Mouse (Mus musculus): ENCODE results near the gene Fbxl5.

Fbxl5 gene

GRCm38 (mm10) chr5:43842576-43843155, 21.2 kb upstream of the Fbxl5 start:
- POLR2A ChIA-PET = no interaction called here
- CTCF ChIA-PET = no interaction called here

- ChIA-PET CTCF (interaction anchor here in 2 of 4 experiments (0.8 to 3.0 kb wide), 3 partner anchors 8 to 262 kb away, joined by 3 to 18 read pairs (median 3); no protein-coding TSS in a partner anchor), POLR2A (no interaction called here)
Observed at GRCm38 (mm10) chr5:43842011-43842285, 20.5 kb upstream of the Fbxl5 start.

GRCm38 (mm10) chr5:43841144-43842010, 19.9 kb upstream of the Fbxl5 start:
- ChIA-PET POLR2A (interaction anchor here in 2 of 4 experiments (0.6 to 0.9 kb wide), 4 partner anchors 10 to 802 kb away, joined by 3 to 4 read pairs (median 3); no protein-coding TSS in a partner anchor), CTCF (interaction anchor here (0.6 to 3.0 kb wide), 10 partner anchors 8 to 511 kb away, joined by 3 to 18 read pairs (median 4); partner anchors contain the start of gene Cd38 (in 1 of the 4))

GRCm38 (mm10) chr5:43837372-43837771, 15.9 kb upstream of the Fbxl5 start:
- POLR2A ChIA-PET = interaction anchor here in 2 of 4 experiments (0.8 to 1.6 kb wide), 7 partner anchors 10 to 110 kb away, joined by 3 to 6 read pairs (median 4); no protein-coding TSS in a partner anchor
- CTCF ChIA-PET = interaction anchor here in 2 of 4 experiments (0.8 to 3.1 kb wide), 8 partner anchors 10 to 329 kb away, joined by 3 to 28 read pairs (median 4); partner anchors contain the start of gene Fbxl5 (in 1 of the 2)

GRCm38 (mm10) chr5:43836590-43836989, 15.2 kb upstream of the Fbxl5 start:
- POLR2A ChIA-PET = interaction anchor here in 2 of 4 experiments (0.8 to 1.6 kb wide), 5 partner anchors 9 to 33 kb away, joined by 3 to 6 read pairs (median 4); no protein-coding TSS in a partner anchor
- CTCF ChIA-PET = interaction anchor here in 1 of 4 experiments (3.1 kb wide), 1 partner anchor 9 kb away, joined by 28 read pairs; no protein-coding TSS in a partner anchor

- ChIA-PET CTCF (interaction anchor here in 2 of 4 experiments (1.8 to 3.4 kb wide), 2 partner anchors 10 kb away, joined by 8 to 28 read pairs; no protein-coding TSS in a partner anchor), POLR2A (interaction anchor here in 3 of 4 experiments (0.7 to 1.6 kb wide), 3 partner anchors 8 to 13 kb away, joined by 3 to 4 read pairs (median 3); no protein-coding TSS in a partner anchor)
Observed at GRCm38 (mm10) chr5:43827366-43827765, 5.9 kb upstream of the Fbxl5 start.

- ChIA-PET POLR2A (interaction anchor here in 3 of 4 experiments (0.7 to 1.6 kb wide), 3 partner anchors 10 to 13 kb away, joined by 3 to 4 read pairs (median 3); no protein-coding TSS in a partner anchor), CTCF (interaction anchor here in 2 of 4 experiments (1.8 to 3.4 kb wide), 2 partner anchors 10 to 11 kb away, joined by 8 to 28 read pairs; no protein-coding TSS in a partner anchor)
Observed at GRCm38 (mm10) chr5:43826883-43827282, 5.4 kb upstream of the Fbxl5 start.

- CTCF ChIA-PET = interaction anchor here in 2 of 4 experiments (0.6 to 1.8 kb wide), 2 partner anchors 13 to 127 kb away, joined by 3 to 6 read pairs; no protein-coding TSS in a partner anchor
- POLR2A ChIA-PET = interaction anchor here in 2 of 4 experiments (0.8 to 1.5 kb wide), 2 partner anchors 10 to 38 kb away, joined by 3 to 4 read pairs; no protein-coding TSS in a partner anchor
Observed at GRCm38 (mm10) chr5:43824580-43824979, 3.1 kb upstream of the Fbxl5 start.

GRCm38 (mm10) chr5:43822824-43823223, 1.4 kb upstream of the Fbxl5 start:
- POLR2A ChIA-PET = interaction anchor here in 3 of 4 experiments (0.5 to 3.3 kb wide), 5 partner anchors 8 to 24 kb away, joined by 3 to 14 read pairs (median 3); no protein-coding TSS in a partner anchor
- CTCF ChIA-PET = interaction anchor here in 2 of 4 experiments (1.3 to 1.8 kb wide), 2 partner anchors 15 to 168 kb away, joined by 4 to 6 read pairs; no protein-coding TSS in a partner anchor

- ChIA-PET POLR2A (interaction anchor here in 2 of 4 experiments (0.8 to 3.5 kb wide), 6 partner anchors 9 to 40 kb away, joined by 3 to 14 read pairs (median 4); no protein-coding TSS in a partner anchor), CTCF (interaction anchor here in 2 of 4 experiments (1.0 to 1.3 kb wide), 2 partner anchors 15 to 169 kb away, joined by 4 to 5 read pairs; no protein-coding TSS in a partner anchor)
Observed at GRCm38 (mm10) chr5:43822199-43822598, 761 bp upstream of the Fbxl5 start.

- POLR2A ChIA-PET = interaction anchor here in 2 of 4 experiments (0.7 to 3.5 kb wide), 4 partner anchors 12 to 38 kb away, joined by 3 to 14 read pairs (median 6); no protein-coding TSS in a partner anchor
- CTCF ChIA-PET = no interaction called here
Observed at GRCm38 (mm10) chr5:43820785-43821184, 653 bp downstream of the Fbxl5 start.

GRCm38 (mm10) chr5:43818695-43819094, 2.7 kb downstream of the Fbxl5 start, which contains the start of gene Bst1:
Gene Bst1 (plus strand): TSS chr5:43818885.
- CTCF ChIA-PET = interaction anchor here in 1 of 4 experiments (0.6 kb wide), 1 partner anchor 1988 kb away, joined by 4 read pairs; no protein-coding TSS in a partner anchor
- POLR2A ChIA-PET = interaction anchor here in 3 of 4 experiments (1.2 to 3.5 kb wide), 4 partner anchors 9 to 36 kb away, joined by 3 to 8 read pairs (median 7); no protein-coding TSS in a partner anchor

- POLR2A ChIA-PET = interaction anchor here (0.6 to 4.2 kb wide), 5 partner anchors 8 to 60 kb away, joined by 3 to 24 read pairs (median 3); no protein-coding TSS in a partner anchor
- CTCF ChIA-PET = no interaction called here
Observed at GRCm38 (mm10) chr5:43815769-43816168, 5.7 kb downstream of the Fbxl5 start.

GRCm38 (mm10) chr5:43814536-43814935, 6.9 kb downstream of the Fbxl5 start:
- ChIA-PET CTCF (no interaction called here), POLR2A (interaction anchor here (0.5 to 4.2 kb wide), 20 partner anchors 8 to 1690 kb away, joined by 3 to 24 read pairs (median 3); no protein-coding TSS in a partner anchor)

GRCm38 (mm10) chr5:43810427-43811062, 10.9 kb downstream of the Fbxl5 start:
- POLR2A ChIA-PET = interaction anchor here in 1 of 4 experiments (0.5 kb wide), 1 partner anchor 241 kb away, joined by 3 read pairs; no protein-coding TSS in a partner anchor
- CTCF ChIA-PET = no interaction called here

- CTCF ChIA-PET = interaction anchor here in 1 of 4 experiments (0.6 kb wide), 1 partner anchor 85 kb away, joined by 3 read pairs; no protein-coding TSS in a partner anchor
- POLR2A ChIA-PET = interaction anchor here (0.6 to 4.2 kb wide), 29 partner anchors 8 to 1953 kb away, joined by 3 to 24 read pairs (median 4); partner anchors contain the start of genes Fbxl5 (in 2 of the 4) and Bst1 (in 1 of the 4)
Observed at GRCm38 (mm10) chr5:43807744-43808696, 13.4 kb downstream of the Fbxl5 start.

Measured in embryonic stem cell, embryonic (primary cell).